Mouse (Mus musculus) liver, embryonic 11.5 days (tissue): ENCODE measurements around the gene Atp5g3. TPM values are rescaled to one million over a fixed set of nuclear protein-coding genes. Genes with fewer than 3 reads are reported as not detected.
"Not testable (repeated sequence)": the region's sequence is repeated elsewhere in the genome, so short reads cannot be mapped to it uniquely, and the experiment has no call there.

ENCODE experiments used
- ATAC-seq: fragments of 200-750 bp; cut with Nextera tagmentation; replicated peaks from 2 replicates; pipeline ENCODE4 v1.8.0; 2017; ENCODE audit warnings: moderate number of reproducible peaks, mild to moderate bottlenecking, moderate TSS enrichment, moderate library complexity; ENCODE audit not compliant: low FRiP score
- DNase-seq: peaks from one replicate; pipeline ENCODE4 v3.0.0-alpha.2; 2017; ENCODE audit warnings: low spot score
- H3K27ac ChIP-seq: fragments of 300-500 bp; sonication (generic); 2 replicates; pipeline ENCODE4 v1.5.1; 2014; ENCODE audit warnings: mild to moderate bottlenecking, low read depth, low read length, control low read depth
- H3K27me3 ChIP-seq: fragments of 300-500 bp; sonication (generic); replicated peaks from 2 replicates; pipeline ENCODE4 v1.6.1; 2014; ENCODE audit warnings: low read length, mixed read lengths; ENCODE audit not compliant: control insufficient read depth, insufficient read depth
- H3K36me3 ChIP-seq: fragments of 300-500 bp; sonication (generic); 2 replicates; pipeline ENCODE4 v1.6.1; 2014; ENCODE audit warnings: mild to moderate bottlenecking, low read length, moderate library complexity, mixed read lengths; ENCODE audit not compliant: control insufficient read depth, insufficient read depth
- H3K4me1 ChIP-seq: fragments of 300-500 bp; sonication (generic); replicated peaks from 2 replicates; pipeline ENCODE4 v1.6.1; 2014; ENCODE audit warnings: low read length, mixed read lengths; ENCODE audit not compliant: control insufficient read depth, insufficient read depth
- H3K4me2 ChIP-seq: fragments of 300-500 bp; sonication (generic); 2 replicates; pipeline ENCODE4 v1.6.1; 2014; ENCODE audit warnings: mild to moderate bottlenecking, control low read depth, moderate library complexity
- H3K4me3 ChIP-seq: fragments of 300-500 bp; sonication (generic); 2 replicates; pipeline ENCODE4 v1.5.1; 2014; ENCODE audit warnings: low read depth, low read length, control low read depth
- H3K9ac ChIP-seq: fragments of 300-500 bp; sonication (generic); 2 replicates; pipeline ENCODE4 v1.6.1; 2014; ENCODE audit warnings: low read depth, low read length, control low read depth
- H3K9me3 ChIP-seq: fragments of 300-500 bp; sonication (generic); 2 replicates; pipeline ENCODE4 v1.6.1; 2016; ENCODE audit warnings: low read length, inconsistent platforms, mixed read lengths; ENCODE audit not compliant: control insufficient read depth
- WGBS: fragments of 180-500 bp; shearing (Covaris S2); extraction: QIAGEN DNeasy Blood & Tissue Kit; methylation state at CpG from one replicate; pipeline ENCODE4 v1.1.7; 2014; 5-methylcytosine and 5-hydroxymethylcytosine counted together
- polyA plus RNA-seq: library from polyadenylated mRNA; unstranded; fragments of >200 nt; fragmentation: Nextera tagmentation; extraction: Ambion mirVana; gene quantifications from 2 replicates; pipeline ENCODE4 v1.2.1, GENCODE M21; 2014

The Atp5g3 gene
- polyA plus RNA-seq, 1 experiment from 2014 or later: 1,057 TPM

DNA sequence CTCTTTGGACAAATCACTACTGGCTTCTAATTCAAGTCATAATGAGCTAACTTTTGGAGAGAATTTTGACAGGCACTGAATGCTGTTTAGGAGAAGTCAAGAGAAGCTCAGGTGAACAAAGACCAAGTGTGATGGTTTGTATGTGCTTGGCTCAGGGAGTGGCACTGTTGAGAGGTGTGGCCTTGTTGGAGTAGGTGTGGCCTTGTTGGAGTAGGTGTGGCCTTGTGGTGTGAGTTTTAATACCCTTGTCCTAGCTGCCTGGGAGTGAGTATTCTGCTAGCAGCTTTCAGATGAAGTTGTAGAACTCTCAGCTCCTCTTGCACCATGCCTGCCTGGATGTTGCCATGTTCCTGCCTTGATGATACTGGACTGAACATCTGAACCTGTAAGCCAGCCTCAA, 6.4 kb downstream of the Atp5g3 start:
- H3K9ac ChIP-seq, H3K27ac ChIP-seq, H3K4me3 ChIP-seq, H3K4me2 ChIP-seq, H3K27me3 ChIP-seq, H3K4me1 ChIP-seq, DNase-seq, H3K9me3 ChIP-seq: not testable (repeated sequence)
- peak; percentile 57; the same call in 1 of the 2 replicates for ATAC-seq
- peaks cover 25% of the 10 kb centered on the region for H3K36me3 ChIP-seq

GRCm38 (mm10) chr2:73903536-73903935, 7.6 kb downstream of the Atp5g3 start:
- Histone ChIP-seq H3K27me3 (no peaks in the 10 kb centered on the region), H3K4me3 (no peak overlapping the region), H3K4me1 (no peaks in the 10 kb centered on the region), H3K9me3 (no peaks in the 10 kb centered on the region), H3K36me3 (peaks cover 19% of the 10 kb centered on the region), H3K27ac (no peak overlapping the region), H3K4me2 (no peak overlapping the region), H3K9ac (no peak overlapping the region)
- WGBS: 92% methylated on average over 2 of the region's 2 CpGs
- ATAC-seq (no peak), DNase-seq (no peak)

- H3K4me1 ChIP-seq, H3K4me2 ChIP-seq, DNase-seq, H3K27ac ChIP-seq, H3K9ac ChIP-seq, H3K4me3 ChIP-seq, H3K27me3 ChIP-seq, ATAC-seq, H3K9me3 ChIP-seq, H3K36me3 ChIP-seq: not testable (repeated sequence)
- WGBS: 88% methylated on average over 3 of the region's 3 CpGs
These were observed 8.8 kb downstream of the Atp5g3 start for GRCm38 (mm10) chr2:73902328-73902727.

GRCm38 (mm10) chr2:73901169-73901568, 10.0 kb downstream of the Atp5g3 start:
- no peak for DNase-seq
- Histone ChIP-seq H3K4me1 (no peaks in the 10 kb centered on the region), H3K9ac (no peak overlapping the region), H3K4me2 (no peak overlapping the region), H3K27ac (no peak overlapping the region), H3K27me3 (no peaks in the 10 kb centered on the region), H3K9me3 (no peaks in the 10 kb centered on the region), H3K4me3 (no peak overlapping the region), H3K36me3 (no peaks in the 10 kb centered on the region)
- ATAC-seq: no peak

- no peaks in the 10 kb centered on the region for H3K36me3 ChIP-seq
- H3K4me1 ChIP-seq: no peaks in the 10 kb centered on the region
- H3K27ac ChIP-seq: no peak overlapping the region
- ATAC-seq (no peak), DNase-seq (no peak)
- no peak overlapping the region for H3K4me2 ChIP-seq
- no peak overlapping the region for H3K9ac ChIP-seq
- no peaks in the 10 kb centered on the region for H3K27me3 ChIP-seq
- no peaks in the 10 kb centered on the region for H3K9me3 ChIP-seq
- WGBS: 64% methylated on average over 1 of the region's 1 CpGs
- H3K4me3 ChIP-seq: no peak overlapping the region
These were observed 10.8 kb downstream of the Atp5g3 start for GRCm38 (mm10) chr2:73900364-73900763.

DNA sequence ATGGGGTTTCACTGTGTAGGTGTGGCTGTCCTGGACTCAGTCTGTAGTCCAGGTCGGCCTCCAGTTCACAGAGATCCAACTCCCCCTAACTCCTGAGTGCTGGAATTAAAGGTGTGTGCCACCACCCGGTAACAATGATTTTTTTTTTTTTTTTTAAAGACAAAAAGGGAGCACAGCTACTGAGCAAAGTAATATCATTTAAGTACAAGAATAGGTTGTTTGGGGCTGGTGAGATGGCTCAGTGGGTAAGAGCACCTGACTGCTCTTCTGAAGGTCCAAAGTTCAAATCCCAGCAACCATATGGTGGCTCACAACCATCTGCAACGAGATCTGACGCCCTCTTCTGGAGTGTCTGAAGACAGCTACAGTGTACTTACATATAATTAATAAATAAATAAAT, 14.2 kb downstream of the Atp5g3 start:
- ATAC-seq, H3K9ac ChIP-seq: not testable (repeated sequence)

GRCm38 (mm10) chr2:73893473-73894270, 17.5 kb downstream of the Atp5g3 start:
- DNase-seq: no peak
- Histone ChIP-seq H3K4me1 (no peaks in the 10 kb centered on the region), H3K4me3 (peak overlapping the region; percentile 98), H3K9ac (no peak overlapping the region; the same call in 1 of the 2 replicates), H3K4me2 (peak overlapping the region; percentile 64), H3K36me3 (no peaks in the 10 kb centered on the region), H3K27me3 (no peaks in the 10 kb centered on the region), H3K9me3 (no peaks in the 10 kb centered on the region), H3K27ac (peak overlapping the region; percentile 60; the same call in 1 of the 2 replicates)
- no peak for ATAC-seq
- WGBS: 52% methylated on average over 22 of the region's 22 CpGs

More for the DNA sequence above, 14.2 kb downstream of the Atp5g3 start:
- H3K4me1 ChIP-seq, H3K27me3 ChIP-seq, DNase-seq, H3K4me2 ChIP-seq, H3K27ac ChIP-seq, H3K9me3 ChIP-seq, H3K4me3 ChIP-seq, H3K36me3 ChIP-seq: not testable (repeated sequence)
- WGBS: 78% methylated on average over 4 of the region's 4 CpGs

- H3K27me3 ChIP-seq: no peaks in the 10 kb centered on the region
- H3K27ac ChIP-seq: peak within 1 kb of the TSS; percentile 73
- no peaks in the 10 kb centered on the region for H3K36me3 ChIP-seq
- peak within 1 kb of the TSS; percentile 93 for H3K9ac ChIP-seq
- peak within 1 kb of the TSS; percentile 98 for H3K4me3 ChIP-seq
- WGBS: under 1% methylated on average over 62 of the region's 63 CpGs
- peak within 1 kb of the TSS; percentile 75 for H3K4me2 ChIP-seq
- ATAC-seq: peak; percentile 94
- DNase-seq: peak; percentile 98
- no peaks in the 10 kb centered on the region for H3K4me1 ChIP-seq
- no peaks in the 10 kb centered on the region for H3K9me3 ChIP-seq
These were observed 18.4 kb downstream of the Atp5g3 start, which contains the start of gene Atf2 for GRCm38 (mm10) chr2:73892464-73893296. Gene Atf2 (minus strand): TSS chr2:73892639.
